Mouse (Mus musculus) neural tube, embryonic 13.5 days (tissue): Measurements from ENCODE around the gene Dach1. TPM values are rescaled to one million over a fixed set of nuclear protein-coding genes. Genes with fewer than 3 reads are reported as not detected.

Experiments used
- ATAC-seq: fragments of 200-750 bp; cut with Nextera tagmentation; 2 replicates; pipeline ENCODE4 v1.8.0; 2017; ENCODE audit warnings: low read depth, mild to moderate bottlenecking, moderate TSS enrichment, moderate library complexity
- H3K27ac ChIP-seq: fragments of 300-500 bp; sonication (generic); replicated peaks from 2 replicates; pipeline ENCODE4 v1.5.1; 2015; ENCODE audit warnings: moderate library complexity, mild to moderate bottlenecking, inconsistent platforms
- H3K27me3 ChIP-seq: fragments of 300-500 bp; sonication (generic); 2 replicates; pipeline ENCODE4 v1.6.1; 2015; ENCODE audit warnings: mild to moderate bottlenecking, inconsistent platforms
- H3K36me3 ChIP-seq: fragments of 300-500 bp; sonication (generic); 2 replicates; pipeline ENCODE4 v1.6.1; 2015; ENCODE audit warnings: mild to moderate bottlenecking, inconsistent platforms
- H3K4me1 ChIP-seq: fragments of 300-500 bp; sonication (generic); replicated peaks from 2 replicates; pipeline ENCODE4 v1.6.1; 2015; ENCODE audit warnings: inconsistent platforms
- H3K4me2 ChIP-seq: fragments of 300-500 bp; sonication (generic); 2 replicates; pipeline ENCODE4 v1.6.1; 2015; ENCODE audit warnings: inconsistent platforms, mild to moderate bottlenecking, moderate library complexity
- H3K4me3 ChIP-seq: fragments of 300-500 bp; sonication (generic); 2 replicates; pipeline ENCODE4 v1.5.1; 2015; ENCODE audit warnings: mild to moderate bottlenecking, inconsistent platforms
- H3K9ac ChIP-seq: fragments of 300-500 bp; sonication (generic); 2 replicates; pipeline ENCODE4 v1.6.1; 2015; ENCODE audit warnings: moderate library complexity, mild to moderate bottlenecking, inconsistent platforms
- H3K9me3 ChIP-seq: fragments of 300-500 bp; sonication (generic); 2 replicates; pipeline ENCODE4 v1.6.1; 2016; ENCODE audit warnings: inconsistent platforms
- WGBS: fragments of 180-500 bp; shearing (Covaris S2); methylation state at CpG from one replicate; pipeline ENCODE4 v1.1.7; 2015; 5-methylcytosine and 5-hydroxymethylcytosine counted together
- polyA plus RNA-seq: library from polyadenylated mRNA; unstranded; fragments of >200 nt; fragmentation: Nextera tagmentation; extraction: Ambion mirVana; gene quantifications from 2 replicates; pipeline ENCODE4 v1.2.1, GENCODE M21; 2015

Dach1 gene
- polyA plus RNA-seq, 1 experiment from 2014 or later = 18.7 TPM

GRCm38 (mm10) chr14:98067273-98067905, 102.2 kb downstream of the Dach1 start:
- no peaks in the 10 kb centered on the region for H3K9me3 ChIP-seq
- H3K4me1 ChIP-seq = peaks cover 25% of the 10 kb centered on the region
- no peak overlapping the region for H3K4me2 ChIP-seq
- no peak overlapping the region for H3K4me3 ChIP-seq
- ATAC-seq = no peak
- WGBS = 82% methylated on average over 4 of the region's 4 CpGs
- H3K27ac ChIP-seq = no peak overlapping the region
- no peaks in the 10 kb centered on the region for H3K27me3 ChIP-seq
- no peak overlapping the region for H3K9ac ChIP-seq
- no peaks in the 10 kb centered on the region for H3K36me3 ChIP-seq

DNA sequence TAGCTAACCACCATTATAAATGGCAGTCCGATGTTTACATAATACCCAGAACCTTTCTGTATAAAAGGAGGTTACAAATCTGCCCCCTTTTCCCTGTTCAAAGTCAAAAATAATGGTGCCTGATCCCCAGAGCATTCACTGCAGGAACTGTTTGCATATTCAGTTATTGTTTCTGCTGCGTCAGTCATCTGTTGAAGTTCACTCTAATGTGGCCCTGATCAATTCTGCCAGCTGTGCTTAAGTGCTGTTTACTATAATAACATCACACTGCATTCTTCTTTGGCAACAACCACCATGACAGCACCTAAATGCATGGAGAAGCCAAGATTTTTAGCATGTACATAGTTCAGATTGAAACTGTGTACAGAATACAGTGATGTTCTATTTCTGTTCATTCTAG, 105.4 kb downstream of the Dach1 start:
- ATAC-seq = no peak
- no peaks in the 10 kb centered on the region for H3K9me3 ChIP-seq
- no peaks in the 10 kb centered on the region for H3K27me3 ChIP-seq
- WGBS = 20% methylated on average over 2 of the region's 2 CpGs
- H3K4me2 ChIP-seq = no peak overlapping the region
- no peak overlapping the region for H3K4me3 ChIP-seq
- peaks cover 11% of the 10 kb centered on the region for H3K4me1 ChIP-seq
- no peaks in the 10 kb centered on the region for H3K36me3 ChIP-seq
- 0 out of 2 replicates have a peak overlapping the region, but pooled peaks have one; percentile 18 for H3K27ac ChIP-seq
- no peak overlapping the region for H3K9ac ChIP-seq

GRCm38 (mm10) chr14:98049329-98049728, 120.2 kb downstream of the Dach1 start:
- Histone ChIP-seq H3K4me2 (no peak overlapping the region), H3K27me3 (no peaks in the 10 kb centered on the region), H3K9me3 (no peaks in the 10 kb centered on the region), H3K27ac (no peak overlapping the region), H3K36me3 (no peaks in the 10 kb centered on the region), H3K9ac (no peak overlapping the region), H3K4me1 (peaks cover 15% of the 10 kb centered on the region), H3K4me3 (no peak overlapping the region)
- WGBS = 20% methylated on average over 2 of the region's 2 CpGs
- ATAC-seq = no peak

DNA sequence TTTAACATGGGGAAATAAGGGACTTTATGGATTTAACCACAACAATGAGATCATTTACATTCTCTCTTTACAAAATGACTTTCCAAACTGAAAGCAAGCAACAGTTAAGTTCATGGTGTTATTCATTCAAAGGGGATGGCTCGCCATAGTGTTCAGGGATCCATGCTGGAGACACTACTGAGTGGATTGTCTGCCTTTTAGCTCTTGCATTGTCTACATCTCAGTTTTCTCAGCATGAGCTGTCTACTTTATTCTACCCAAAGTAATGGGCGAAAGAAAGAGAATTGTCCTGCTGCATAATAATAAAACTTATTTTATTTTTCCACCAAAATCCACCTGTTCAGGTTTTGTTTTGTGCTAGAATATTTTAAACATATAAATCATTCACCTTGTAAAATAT, 121.2 kb downstream of the Dach1 start:
- 32% methylated on average over 2 of the region's 2 CpGs for WGBS
- Histone ChIP-seq H3K9ac (no peak overlapping the region), H3K4me2 (no peak overlapping the region), H3K36me3 (no peaks in the 10 kb centered on the region), H3K9me3 (no peaks in the 10 kb centered on the region), H3K4me1 (peaks cover 15% of the 10 kb centered on the region), H3K27me3 (no peaks in the 10 kb centered on the region), H3K27ac (no peak overlapping the region), H3K4me3 (no peak overlapping the region)
- no peak for ATAC-seq

DNA sequence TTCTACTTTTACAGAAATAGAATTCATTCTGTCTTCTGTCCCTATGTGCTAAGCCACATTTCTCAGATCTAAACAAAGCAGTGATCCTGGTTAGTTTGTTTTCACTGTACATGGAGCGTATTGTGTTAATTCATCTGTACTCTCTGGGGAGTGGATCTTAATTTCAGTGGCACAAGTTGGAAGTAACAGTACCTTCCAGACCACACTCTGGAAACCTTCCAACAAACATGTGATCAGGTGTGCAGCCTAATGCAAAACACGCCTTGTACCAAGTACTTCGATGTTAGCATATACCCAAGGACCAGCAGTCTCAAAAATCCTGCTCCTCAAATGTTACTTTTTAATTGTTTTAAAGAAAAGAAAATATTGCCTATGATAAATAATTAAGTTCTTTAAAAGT, 121.9 kb downstream of the Dach1 start:
- no peak overlapping the region for H3K4me3 ChIP-seq
- H3K9ac ChIP-seq = no peak overlapping the region
- H3K27ac ChIP-seq = no peak overlapping the region
- no peaks in the 10 kb centered on the region for H3K27me3 ChIP-seq
- H3K36me3 ChIP-seq = no peaks in the 10 kb centered on the region
- WGBS = 47% methylated on average over 3 of the region's 3 CpGs
- no peaks in the 10 kb centered on the region for H3K9me3 ChIP-seq
- H3K4me2 ChIP-seq = no peak overlapping the region
- H3K4me1 ChIP-seq = peaks cover 15% of the 10 kb centered on the region
- ATAC-seq = no peak

GRCm38 (mm10) chr14:98046960-98047359, 122.6 kb downstream of the Dach1 start:
- ATAC-seq = 0 out of 2 replicates have a peak, but pooled peaks have one; percentile 43
- H3K9ac ChIP-seq = no peak overlapping the region
- H3K36me3 ChIP-seq = no peaks in the 10 kb centered on the region
- H3K27me3 ChIP-seq = no peaks in the 10 kb centered on the region
- no peak overlapping the region for H3K4me3 ChIP-seq
- H3K9me3 ChIP-seq = no peaks in the 10 kb centered on the region
- H3K4me1 ChIP-seq = peaks cover 15% of the 10 kb centered on the region
- H3K27ac ChIP-seq = no peak overlapping the region
- H3K4me2 ChIP-seq = no peak overlapping the region

DNA sequence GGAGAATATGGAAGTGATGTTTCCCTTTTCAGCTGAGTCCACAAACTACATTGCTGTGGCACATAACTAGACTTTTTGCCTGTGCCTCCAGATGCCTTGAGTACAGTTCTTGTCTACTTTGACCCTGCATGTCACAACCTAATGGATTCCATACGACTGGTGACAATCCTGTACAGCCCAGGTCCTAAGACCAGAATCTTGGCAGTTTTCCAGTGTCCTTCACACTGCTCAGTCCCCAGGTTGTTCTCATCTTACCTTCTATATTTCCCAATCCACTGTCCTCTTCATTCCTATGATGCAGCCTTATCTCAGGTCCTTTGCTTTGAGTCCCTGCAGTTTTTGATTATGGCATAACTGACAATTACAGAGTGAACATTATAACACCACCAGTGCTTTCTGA, 131.0 kb downstream of the Dach1 start:
- Histone ChIP-seq H3K9ac (no peak overlapping the region), H3K27ac (no peak overlapping the region), H3K4me3 (no peak overlapping the region), H3K9me3 (no peaks in the 10 kb centered on the region), H3K4me2 (no peak overlapping the region), H3K36me3 (no peaks in the 10 kb centered on the region), H3K4me1 (no peaks in the 10 kb centered on the region), H3K27me3 (no peaks in the 10 kb centered on the region)
- WGBS = 44% methylated on average over 1 of the region's 1 CpGs
- ATAC-seq = no peak

GRCm38 (mm10) chr14:98037175-98037574, 132.4 kb downstream of the Dach1 start:
- Histone ChIP-seq H3K4me1 (no peaks in the 10 kb centered on the region), H3K9ac (no peak overlapping the region), H3K27me3 (no peaks in the 10 kb centered on the region), H3K4me2 (no peak overlapping the region), H3K9me3 (no peaks in the 10 kb centered on the region), H3K27ac (no peak overlapping the region), H3K4me3 (no peak overlapping the region), H3K36me3 (no peaks in the 10 kb centered on the region)
- no peak for ATAC-seq
- 15% methylated on average over 3 of the region's 3 CpGs for whole genome bisulfite sequencing

GRCm38 (mm10) chr14:98035261-98035660, 134.3 kb downstream of the Dach1 start:
- Histone ChIP-seq H3K27me3 (no peaks in the 10 kb centered on the region), H3K27ac (no peak overlapping the region), H3K9ac (no peak overlapping the region), H3K4me3 (no peak overlapping the region), H3K9me3 (no peaks in the 10 kb centered on the region), H3K4me1 (no peaks in the 10 kb centered on the region), H3K4me2 (no peak overlapping the region), H3K36me3 (no peaks in the 10 kb centered on the region)
- no peak for ATAC-seq
- 0% methylated on average over 1 of the region's 1 CpGs for WGBS

DNA sequence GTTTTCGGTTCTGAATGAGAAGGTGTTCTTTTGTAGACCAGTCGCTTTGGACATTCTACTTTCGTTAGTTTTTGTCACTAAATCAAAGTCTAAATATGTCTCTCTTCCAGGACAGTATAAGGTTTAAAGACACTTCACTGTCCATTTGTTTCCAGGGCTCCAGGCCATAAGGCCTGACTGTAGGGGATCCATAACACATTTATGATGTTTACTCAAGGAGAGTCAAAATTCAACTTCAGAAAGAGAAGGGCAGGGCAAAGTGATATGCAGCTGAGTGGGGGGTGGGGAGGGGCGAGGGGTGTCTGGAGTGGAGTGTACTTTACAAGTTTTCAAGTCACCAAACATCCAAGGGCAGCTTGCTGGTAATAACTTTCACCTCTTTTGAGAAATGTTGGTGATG, 146.0 kb downstream of the Dach1 start:
- Histone ChIP-seq H3K9me3 (no peaks in the 10 kb centered on the region), H3K4me3 (no peak overlapping the region), H3K27ac (no peak overlapping the region), H3K36me3 (no peaks in the 10 kb centered on the region), H3K4me1 (peaks cover 13% of the 10 kb centered on the region), H3K27me3 (no peaks in the 10 kb centered on the region), H3K4me2 (no peak overlapping the region), H3K9ac (no peak overlapping the region)
- no peak for ATAC-seq
- 67% methylated on average over 4 of the region's 4 CpGs for WGBS

- 0 out of 2 replicates have a peak, but pooled peaks cover 5% of the 10 kb centered on the region for H3K36me3 ChIP-seq
- H3K27me3 ChIP-seq = no peaks in the 10 kb centered on the region
- peaks cover 5% of the 10 kb centered on the region for H3K4me1 ChIP-seq
- no peak for ATAC-seq
- no peak overlapping the region for H3K4me2 ChIP-seq
- no peak overlapping the region for H3K9ac ChIP-seq
- no peaks in the 10 kb centered on the region for H3K9me3 ChIP-seq
- H3K4me3 ChIP-seq = no peak overlapping the region
- H3K27ac ChIP-seq = no peak overlapping the region
- 88% methylated on average over 1 of the region's 1 CpGs for WGBS
These were observed 155.5 kb downstream of the Dach1 start for GRCm38 (mm10) chr14:98014053-98014452.

DNA sequence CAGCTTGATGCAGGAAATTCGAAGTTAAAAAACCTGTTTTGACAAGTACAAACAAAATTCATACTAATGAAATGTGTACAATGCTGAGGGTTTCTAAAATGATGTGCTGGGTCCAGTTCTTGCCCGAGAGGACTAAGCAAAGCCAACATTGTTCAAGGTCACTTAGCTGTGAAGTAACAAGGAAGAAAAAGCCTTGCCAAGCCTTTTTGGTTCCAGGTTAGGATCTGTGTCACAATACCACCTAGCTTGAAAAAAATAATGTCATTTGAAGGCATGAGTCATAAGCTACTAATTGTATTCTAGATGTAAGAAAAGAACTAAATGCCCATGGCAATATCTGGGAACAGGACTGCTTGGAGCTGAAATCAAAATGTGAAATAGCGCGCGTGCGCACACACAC, 161.1 kb downstream of the Dach1 start:
- ATAC-seq = no peak
- Histone ChIP-seq H3K27me3 (no peaks in the 10 kb centered on the region), H3K4me3 (no peak overlapping the region), H3K4me1 (no peaks in the 10 kb centered on the region), H3K9me3 (no peaks in the 10 kb centered on the region), H3K27ac (no peak overlapping the region), H3K9ac (no peak overlapping the region), H3K4me2 (no peak overlapping the region), H3K36me3 (no peaks in the 10 kb centered on the region)
- WGBS = 89% methylated on average over 6 of the region's 6 CpGs

GRCm38 (mm10) chr14:98002021-98002680, 167.4 kb downstream of the Dach1 start:
- Histone ChIP-seq H3K4me1 (no peaks in the 10 kb centered on the region), H3K4me2 (no peak overlapping the region), H3K27me3 (no peaks in the 10 kb centered on the region), H3K9ac (no peak overlapping the region), H3K4me3 (no peak overlapping the region), H3K27ac (no peak overlapping the region), H3K9me3 (no peaks in the 10 kb centered on the region), H3K36me3 (no peaks in the 10 kb centered on the region)
- WGBS = 80% methylated on average over 1 of the region's 1 CpGs
- no peak for ATAC-seq
